Mouse (Mus musculus) ES-Bruce4 (cell line): ENCODE measurements around the gene Col1a1.

Experiments
- CTCF ChIP-seq: IDR thresholded peaks from one replicate; pipeline ENCODE4 v1.8.1; 2011; ENCODE audit warnings: low read depth, low read length
- EP300 ChIP-seq: IDR thresholded peaks from 2 replicates; pipeline ENCODE4 v1.6.1; 2011; ENCODE audit warnings: low read depth, low read length; ENCODE audit not compliant: insufficient read depth

DNA sequence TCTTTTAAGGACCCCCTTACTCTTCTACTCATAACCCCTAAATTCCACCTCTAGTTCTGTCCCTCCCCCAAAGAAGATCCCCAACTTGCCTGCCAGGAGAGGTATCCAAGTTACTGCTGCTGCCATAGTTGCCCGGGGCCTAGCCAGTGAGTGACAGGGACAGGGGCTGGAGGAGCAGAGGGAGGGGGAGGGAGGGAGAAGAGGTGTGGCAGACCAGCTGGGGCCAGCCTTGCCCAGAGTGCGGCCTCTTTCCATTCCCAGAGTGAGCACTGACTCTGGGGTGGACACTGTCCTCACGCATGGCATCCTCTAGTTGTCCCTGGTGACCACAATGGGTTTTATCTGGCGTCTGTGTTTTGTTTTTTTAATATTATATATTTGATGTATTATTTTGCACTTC lies 37.3 kb downstream of the Col1a1 start:
- TF ChIP-seq EP300 (no peak), CTCF (no peak)
